Mouse (Mus musculus) heart, adult 2 months (tissue): ENCODE measurements around the gene Ncapd3. TPM values are rescaled to one million over a fixed set of nuclear protein-coding genes. Genes with fewer than 3 reads are reported as not detected.
A peak's percentile ranks its signal among the peaks of the same experiment; 100 is the strongest.

Source experiments
- DNase-seq, 2 experiments: peaks; one replicate each; pipeline ENCODE4 v3.0.0; 2021
- H3K27ac ChIP-seq: fragments of 200-600 bp; 2 replicates; pipeline ENCODE4 v1.8.1; 2022
- H3K27me3 ChIP-seq: fragments of 200-500 bp; 2 replicates; pipeline ENCODE4 v1.6.1; 2012; ENCODE audit warnings: mild to moderate bottlenecking, low read length, inconsistent platforms, mixed read lengths; ENCODE audit not compliant: control insufficient read depth, insufficient read depth
- H3K36me3 ChIP-seq: fragments of 200-500 bp; 2 replicates; pipeline ENCODE4 v1.6.1; 2012; ENCODE audit warnings: low read length, inconsistent platforms; ENCODE audit not compliant: control insufficient read depth, insufficient read depth
- H3K4me1 ChIP-seq: fragments of 200-500 bp; 2 replicates; pipeline ENCODE4 v1.6.1; 2011; ENCODE audit warnings: low read length; ENCODE audit not compliant: control insufficient read depth, insufficient read depth
- H3K4me3 ChIP-seq: fragments of 200-600 bp; 2 replicates; pipeline ENCODE4 v1.8.1; 2022
- H3K79me2 ChIP-seq: fragments of 200-500 bp; replicated peaks from 2 replicates; pipeline ENCODE4 v1.6.1; 2012; ENCODE audit warnings: mild to moderate bottlenecking, inconsistent platforms, low read length, moderate library complexity, mixed read lengths; ENCODE audit not compliant: control insufficient read depth, insufficient read depth
- H3K9ac ChIP-seq: fragments of 200-500 bp; 2 replicates; pipeline ENCODE4 v1.6.1; 2012; ENCODE audit warnings: low read depth, mild to moderate bottlenecking, control low read depth, inconsistent platforms, low read length, mixed read lengths
- CTCF ChIP-seq: fragments of 200-600 bp; IDR thresholded peaks from 2 replicates; pipeline ENCODE4 v1.8.1; 2022; ENCODE audit warnings: antibody characterized with exemption, mild to moderate bottlenecking, moderate library complexity
- EP300 ChIP-seq: fragments of 200-500 bp; IDR thresholded peaks from 2 replicates; pipeline ENCODE4 v1.6.1; 2011; ENCODE audit warnings: low read depth, low read length, control low read depth; ENCODE audit not compliant: insufficient read depth
- POLR2A ChIP-seq: fragments of 200-500 bp; IDR thresholded peaks from 2 replicates; pipeline ENCODE4 v1.6.1; 2011; ENCODE audit warnings: mild to moderate bottlenecking, low read depth, low read length, control low read depth; ENCODE audit not compliant: insufficient read depth
- WGBS: fragments of 180-500 bp; shearing (Covaris S2); methylation state at CpG from one replicate; pipeline ENCODE4 v1.1.7; 2018; 5-methylcytosine and 5-hydroxymethylcytosine counted together
- intact Hi-C: fragments of 180-260 bp; cut with DNase I; formaldehyde crosslinking; loops from one replicate; pipeline ENCODE4 v1.15.1; 2025
- polyA plus RNA-seq: library from polyadenylated mRNA; depleted of rRNA; stranded (reverse); fragments of >200 nt; gene quantifications from 2 replicates; pipeline ENCODE4 v1.2.3, GENCODE M21; 2012; rRNA removed
- total RNA-seq, 2 experiments: library from RNA; stranded (reverse); gene quantifications; 2 replicates each; pipeline ENCODE4 v1.2.3; 2021

The Ncapd3 gene
- total and polyA plus RNA-seq, 3 experiments = 8.5 to 10.0 (median 9.0) TPM

GRCm38 (mm10) chr9:27134410-27134809 lies 104.4 kb downstream of the Ncapd3 start:
- H3K27me3 ChIP-seq = no peaks in the 10 kb centered on the region
- peak; percentile 95 for TF ChIP-seq CTCF
- TF ChIP-seq POLR2A = no peak
- peak in 1 of 2 experiments; percentile 47 for DNase-seq
- H3K4me3 ChIP-seq = no peak overlapping the region
- H3K36me3 ChIP-seq = peaks cover 4% of the 10 kb centered on the region
- H3K79me2 ChIP-seq = 0 out of 2 replicates have a peak, but pooled peaks cover 2% of the 10 kb centered on the region
- H3K9ac ChIP-seq = no peak overlapping the region
- peaks cover 3% of the 10 kb centered on the region for H3K4me1 ChIP-seq
- 69% methylated on average over 1 of the region's 1 CpGs for WGBS
- no peak overlapping the region for H3K27ac ChIP-seq
- intact Hi-C loops = loop anchor here (2.0 to 10.0 kb wide), 3 partner anchors 42 to 190 kb away; no protein-coding TSS in a partner anchor

DNA sequence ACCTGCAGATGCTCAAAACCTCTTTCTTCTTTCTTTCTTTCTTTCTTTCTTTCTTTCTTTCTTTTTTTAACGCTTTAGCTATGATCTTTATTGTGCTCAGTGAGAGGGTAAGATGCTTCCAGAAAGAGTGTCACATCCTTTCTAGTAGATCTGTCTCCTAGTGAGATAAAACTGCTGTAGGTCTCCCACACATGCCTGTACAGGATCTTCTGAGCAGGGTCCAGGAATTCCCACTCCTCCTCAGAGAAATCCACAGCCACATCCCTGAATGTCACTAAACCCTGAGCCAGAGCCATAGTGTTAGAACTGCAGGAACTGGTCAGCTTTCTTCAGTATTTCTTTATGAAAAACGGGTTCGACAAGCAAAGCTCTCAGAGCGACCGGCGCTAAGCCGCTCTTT lies 105.4 kb downstream of the Ncapd3 start:
- intact Hi-C loops = loop anchor here (2.0 to 10.0 kb wide), 3 partner anchors 41 to 189 kb away; no protein-coding TSS in a partner anchor
- 0 out of 2 replicates have a peak, but pooled peaks cover 2% of the 10 kb centered on the region for H3K79me2 ChIP-seq
- no peak for DNase-seq
- TF ChIP-seq EP300 = no peak
- TF ChIP-seq POLR2A = no peak
- TF ChIP-seq CTCF = no peak
- H3K4me1 ChIP-seq = peaks cover 3% of the 10 kb centered on the region
- no peak overlapping the region for H3K9ac ChIP-seq
- no peak overlapping the region for H3K4me3 ChIP-seq
- no peaks in the 10 kb centered on the region for H3K27me3 ChIP-seq
- H3K27ac ChIP-seq = no peak overlapping the region
- WGBS = 92% methylated on average over 7 of the region's 7 CpGs
- H3K36me3 ChIP-seq = peaks cover 4% of the 10 kb centered on the region

GRCm38 (mm10) chr9:27136651-27137050 lies 106.7 kb downstream of the Ncapd3 start:
- no peak for DNase-seq
- Histone ChIP-seq H3K27me3 (no peaks in the 10 kb centered on the region), H3K79me2 (peaks cover 2% of the 10 kb centered on the region; the same call in 1 of the 2 replicates), H3K27ac (no peak overlapping the region; the same call in 1 of the 2 replicates), H3K9ac (no peak overlapping the region), H3K4me1 (peaks cover 3% of the 10 kb centered on the region), H3K4me3 (no peak overlapping the region), H3K36me3 (peaks cover 4% of the 10 kb centered on the region)
- intact Hi-C loops = loop anchor here (10.0 kb wide), 1 partner anchor 188 kb away; no protein-coding TSS in a partner anchor
- 65% methylated on average over 8 of the region's 8 CpGs for WGBS
- TF ChIP-seq EP300 (no peak), CTCF (no peak)

DNA sequence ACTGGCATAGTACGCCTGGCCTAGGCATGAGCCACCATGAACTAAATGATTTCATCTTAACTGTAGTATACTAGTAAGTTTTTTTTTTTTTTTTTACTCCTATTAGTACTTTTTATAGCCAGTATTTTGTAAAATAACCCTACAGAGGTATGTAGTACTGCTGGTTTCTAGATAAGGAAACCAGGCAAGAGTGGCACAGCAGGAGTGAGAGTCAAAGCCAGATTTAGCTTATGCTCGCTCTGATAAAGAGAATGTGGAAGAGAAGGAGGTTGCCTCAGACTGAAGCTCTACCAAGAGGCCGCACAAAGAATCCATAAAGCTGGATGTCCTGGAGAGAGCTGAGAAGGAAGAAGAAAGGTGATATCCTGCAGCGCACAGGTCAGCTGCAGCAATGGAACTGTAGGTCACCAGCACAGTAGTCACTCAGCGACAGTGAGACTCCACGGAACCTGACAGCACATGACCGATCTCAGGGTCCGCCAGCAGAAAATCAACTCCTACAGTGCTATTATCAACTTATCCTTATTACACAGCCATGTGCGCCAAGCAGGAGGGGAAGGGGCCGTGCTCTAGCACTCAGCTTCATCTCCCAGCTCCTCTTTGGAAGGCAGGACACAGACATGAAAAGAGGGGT lies 110.6 kb downstream of the Ncapd3 start:
- Histone ChIP-seq H3K27me3 (no peaks in the 10 kb centered on the region), H3K36me3 (no peaks in the 10 kb centered on the region; the same call in 1 of the 2 replicates), H3K27ac (no peak overlapping the region), H3K4me3 (no peak overlapping the region), H3K9ac (no peak overlapping the region), H3K79me2 (peaks cover 4% of the 10 kb centered on the region), H3K4me1 (peaks cover 2% of the 10 kb centered on the region)
- intact Hi-C loops = no loop called here
- DNase-seq = no peak
- WGBS = 84% methylated on average over 10 of the region's 10 CpGs
- TF ChIP-seq POLR2A (no peak), CTCF (no peak), EP300 (no peak)

DNA sequence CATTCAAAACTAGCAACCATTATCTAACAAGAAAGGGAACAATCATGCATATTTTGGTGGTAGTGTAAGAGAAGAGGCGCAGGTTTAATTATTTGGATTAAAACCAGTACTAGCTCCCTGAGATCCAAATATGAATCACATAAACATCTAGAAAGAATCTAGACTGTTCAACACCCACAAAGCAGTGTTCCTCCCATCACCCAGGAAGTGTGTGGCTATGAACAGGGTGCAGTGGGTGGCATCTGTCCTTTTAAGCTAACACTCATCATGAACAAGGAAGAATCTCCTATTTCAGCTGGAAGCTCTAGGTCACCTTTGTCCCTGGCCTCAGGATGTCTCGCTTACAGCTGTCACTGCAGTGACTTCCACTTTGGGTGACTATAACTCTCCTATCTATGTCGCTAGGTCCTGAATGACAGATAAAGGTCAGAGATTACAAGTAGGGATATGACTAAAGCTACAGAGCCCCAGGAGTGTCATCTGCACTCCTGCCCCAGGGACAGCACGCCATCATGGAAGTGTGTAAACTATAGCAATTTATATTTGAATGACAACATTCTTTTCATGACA lies 114.4 kb downstream of the Ncapd3 start:
- Histone ChIP-seq H3K36me3 (no peaks in the 10 kb centered on the region; the same call in 1 of the 2 replicates), H3K27me3 (no peaks in the 10 kb centered on the region), H3K79me2 (peaks cover 2% of the 10 kb centered on the region), H3K4me3 (no peak overlapping the region), H3K4me1 (peaks cover 3% of the 10 kb centered on the region), H3K9ac (no peak overlapping the region), H3K27ac (no peak overlapping the region; the same call in 1 of the 2 replicates)
- no peak for TF ChIP-seq EP300
- intact Hi-C loops = no loop called here
- no peak for DNase-seq
- WGBS = 60% methylated on average over 4 of the region's 4 CpGs

Other genes with a start within 250 kb of the Ncapd3 start
- gene Glb1l2, start 223.7 kb upstream of the Ncapd3 start, total RNA-seq = under 1 TPM; 0.39 to 0.86 TPM
- gene Glb1l2, start 223.7 kb upstream of the Ncapd3 start, polyA plus RNA-seq = 2.2 and 2.6 TPM in 2 replicates
- not detected for gene Glb1l3, start 169.3 kb upstream of the Ncapd3 start, total RNA-seq
- not detected in 2 replicates for gene Glb1l3, start 169.3 kb upstream of the Ncapd3 start, polyA plus RNA-seq
- gene Gm1110, start 107.1 kb upstream of the Ncapd3 start, total RNA-seq = not detected
- gene Gm1110, start 107.1 kb upstream of the Ncapd3 start, polyA plus RNA-seq = not detected in 2 replicates
- 10 to 100 TPM; 51.6 to 56.3 TPM for gene Acad8, start 30.6 kb upstream of the Ncapd3 start, total RNA-seq
- gene Acad8, start 30.6 kb upstream of the Ncapd3 start, polyA plus RNA-seq = 32.0 and 57.6 TPM in 2 replicates
- gene Thyn1, start 30.5 kb upstream of the Ncapd3 start, total RNA-seq = 10 to 100 TPM; 23.8 to 25.4 TPM
- 7.6 and 15.1 TPM in 2 replicates for gene Thyn1, start 30.5 kb upstream of the Ncapd3 start, polyA plus RNA-seq
- gene Vps26b, start 110 bp upstream of the Ncapd3 start, total RNA-seq = 10 to 100 TPM; 26.7 to 27.3 TPM
- gene Vps26b, start 110 bp upstream of the Ncapd3 start, polyA plus RNA-seq = 16.9 and 26.7 TPM in 2 replicates
- 10 to 100 TPM; 14.1 to 14.2 TPM for gene Jam3, start 125.2 kb downstream of the Ncapd3 start, total RNA-seq
- 18.9 and 30.5 TPM in 2 replicates for gene Jam3, start 125.2 kb downstream of the Ncapd3 start, polyA plus RNA-seq